Comparison of ENCODE assay signal across 15 mouse cellular contexts in the genomic region with DNA sequence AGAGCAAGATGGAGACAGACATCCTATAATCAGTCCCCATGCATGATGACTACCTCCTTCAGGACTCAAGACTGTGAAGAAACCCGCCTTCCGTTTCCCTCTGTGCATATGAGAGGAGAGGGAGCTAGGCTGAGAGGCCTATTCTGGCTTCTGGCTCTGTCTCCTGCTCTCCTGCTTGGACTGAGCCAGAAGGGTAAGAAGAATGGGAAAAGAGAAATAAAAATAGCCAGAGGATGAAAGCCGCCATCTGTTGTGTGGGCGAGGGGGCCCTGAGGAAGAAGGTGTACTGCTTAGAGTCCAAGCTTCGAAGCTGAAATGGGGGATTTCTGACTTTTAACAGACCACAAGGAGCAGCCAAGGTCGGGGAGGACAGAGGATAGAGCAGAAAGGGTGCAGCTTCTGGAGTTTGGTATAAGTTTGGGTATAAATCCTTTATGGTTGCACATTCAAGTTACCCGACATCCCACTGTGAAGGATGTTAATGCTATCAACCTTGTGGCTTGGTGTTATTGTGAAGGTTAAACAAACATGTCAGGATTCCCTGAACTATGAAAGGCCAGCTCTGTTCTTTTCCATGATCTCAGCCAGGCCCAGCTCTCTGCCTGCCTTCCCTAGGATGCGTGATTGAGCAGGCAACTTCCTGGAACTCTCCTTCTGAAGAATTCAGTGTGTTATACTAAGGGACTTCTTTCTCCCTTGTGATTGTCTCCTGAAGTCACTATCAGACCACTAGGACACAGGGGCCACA. TPM values are rescaled to one million over a fixed set of nuclear protein-coding genes. Genes with fewer than 3 reads are reported as not detected.
DNase-seq lines count a peak whose midpoint lies in the region; ATAC-seq and TF ChIP-seq lines count a peak whose summit lies in the region.
"Had no signal": no experiment of that assay in that cellular context is flagged by ENCODE, and none has a peak within 500 bp of the region (broad histone marks: within the 10 kb centered on the region; RNA-seq: fewer than 3 reads in every experiment).

No protein-coding gene starts in this region.

- in situ Hi-C loops in Patski (cut with MboI; ENCODE audit: low pct_unique_long_range_greater_than_20kb), result no loop called here

- CTCF ChIA-PET in Patski (lab: Charles Lee), result interaction anchor here (0.7 to 1.6 kb wide), 7 partner anchors 10 to 106 kb away, joined by 3 to 5 read pairs (median 3); no protein-coding TSS in a partner anchor

- peak in 1 of 2 experiments; percentile 43 for DNase-seq in cerebellum, adult 2 months
- no peak for DNase-seq in cerebellum, adult 11-12 months
- no peak for DNase-seq in hindbrain, embryonic 14.5 days (ENCODE audit: low spot score)
- DNase-seq in Patski (ENCODE audit: low read depth, low spot score), result no peak
- DNase-seq in midbrain, embryonic 10.5 days (ENCODE audit: low spot score), result no peak
- no peak for DNase-seq in ovary, postnatal 10 days (ENCODE audit: low spot score)
- no peak for DNase-seq in heart, embryonic 10.5 days (ENCODE audit: low spot score)
- DNase-seq: lung, postnatal 4 days; right cerebral cortex, postnatal 4 days; thymus, postnatal 4 days had no signal

- peaks cover 18% of the 10 kb centered on the region for H3K4me1 ChIP-seq in cerebellum, adult 2 months (ENCODE audit: control insufficient read depth, insufficient read depth, low read length)
- peaks cover 30% of the 10 kb centered on the region for H3K4me1 ChIP-seq in hindbrain, embryonic 14.5 days (replicated peaks; ENCODE audit: control insufficient read depth, insufficient read depth, low read length)
- peaks cover 25% of the 10 kb centered on the region for H3K4me1 ChIP-seq in hindbrain, embryonic 16.5 days (ENCODE audit: control insufficient read depth, insufficient read depth, low read depth, low read length)
- H3K4me1 ChIP-seq in midbrain, embryonic 10.5 days, result peaks cover 33% of the 10 kb centered on the region
- H3K4me1 ChIP-seq in heart, embryonic 10.5 days, result peaks cover 5% of the 10 kb centered on the region
- H3K4me1 ChIP-seq: heart, embryonic 15.5 days had no signal

- H3K27me3 ChIP-seq in cerebellum, adult 2 months (ENCODE audit: control insufficient read depth, insufficient read depth, low read length), result no peaks in the 10 kb centered on the region
- H3K27me3 ChIP-seq in hindbrain, embryonic 14.5 days (ENCODE audit: control insufficient read depth, insufficient read depth, low read length), result no peaks in the 10 kb centered on the region; the same call in 1 of the 2 replicates
- H3K27me3 ChIP-seq in hindbrain, embryonic 16.5 days (replicated peaks; ENCODE audit: control insufficient read depth, insufficient read depth, low read length), result no peaks in the 10 kb centered on the region
- no peaks in the 10 kb centered on the region for H3K27me3 ChIP-seq in Patski
- H3K27me3 ChIP-seq in midbrain, embryonic 10.5 days (ENCODE audit: low read depth, poor library complexity, severe bottlenecking), result 0 out of 2 replicates have a peak, but pooled peaks cover 20% of the 10 kb centered on the region
- H3K27me3 ChIP-seq in heart, embryonic 10.5 days (ENCODE audit: insufficient read depth, poor library complexity, severe bottlenecking), result peaks cover 3% of the 10 kb centered on the region; the same call in 1 of the 2 replicates
- H3K27me3 ChIP-seq: heart, embryonic 15.5 days had no signal

- H3K4me3 ChIP-seq in cerebellum, adult 2 months (replicated peaks; ENCODE audit: insufficient read depth, low read depth, low read length), result no peak overlapping the region
- no peak overlapping the region for H3K4me3 ChIP-seq in hindbrain, embryonic 14.5 days (replicated peaks; ENCODE audit: low read length)
- no peak overlapping the region for H3K4me3 ChIP-seq in hindbrain, embryonic 16.5 days (ENCODE audit: low read length)
- H3K4me3 ChIP-seq in midbrain, embryonic 10.5 days, result no peak overlapping the region
- H3K4me3 ChIP-seq in heart, embryonic 10.5 days, result no peak overlapping the region
- H3K4me3 ChIP-seq: forebrain, embryonic 10.5 days; heart, embryonic 15.5 days had no signal

- H3K36me3 ChIP-seq in hindbrain, embryonic 14.5 days (replicated peaks; ENCODE audit: control insufficient read depth, insufficient read depth), result no peaks in the 10 kb centered on the region
- no peaks in the 10 kb centered on the region for H3K36me3 ChIP-seq in hindbrain, embryonic 16.5 days (ENCODE audit: control insufficient read depth, insufficient read depth, low read length)
- H3K36me3 ChIP-seq in midbrain, embryonic 10.5 days, result no peaks in the 10 kb centered on the region
- no peaks in the 10 kb centered on the region for H3K36me3 ChIP-seq in heart, embryonic 10.5 days
- H3K36me3 ChIP-seq: forebrain, embryonic 10.5 days; G1E; heart, embryonic 15.5 days had no signal

- H3K4me2 ChIP-seq in hindbrain, embryonic 14.5 days (replicated peaks), result no peak overlapping the region
- no peak overlapping the region for H3K4me2 ChIP-seq in hindbrain, embryonic 16.5 days (ENCODE audit: low read length)
- H3K4me2 ChIP-seq: heart, embryonic 15.5 days had no signal

- no peaks in the 10 kb centered on the region for H3K9me3 ChIP-seq in hindbrain, embryonic 14.5 days (ENCODE audit: control insufficient read depth, low read length)
- H3K9me3 ChIP-seq in hindbrain, embryonic 16.5 days (ENCODE audit: control insufficient read depth, low read length), result no peaks in the 10 kb centered on the region
- 0 out of 2 replicates have a peak, but pooled peaks cover 5% of the 10 kb centered on the region for H3K9me3 ChIP-seq in midbrain, embryonic 10.5 days (replicated peaks)
- no peaks in the 10 kb centered on the region for H3K9me3 ChIP-seq in heart, embryonic 10.5 days
- H3K9me3 ChIP-seq: G1E; heart, embryonic 15.5 days had no signal

- ATAC-seq in hindbrain, embryonic 14.5 days (ENCODE audit: low FRiP score), result no peak
- ATAC-seq in hindbrain, embryonic 16.5 days, result no peak
- peak; percentile 13 for ATAC-seq in Patski
- ATAC-seq: intestine, embryonic 16.5 days had no signal

- no peak overlapping the region for H3K9ac ChIP-seq in hindbrain, embryonic 14.5 days
- H3K9ac ChIP-seq in hindbrain, embryonic 16.5 days (ENCODE audit: low read depth, low read length), result no peak overlapping the region
- H3K9ac ChIP-seq: heart, embryonic 15.5 days had no signal

- no peak for TF ChIP-seq CTCF in cerebellum, adult 2 months (IDR thresholded peaks at IDR 0.05; ENCODE audit: borderline replicate concordance, insufficient read depth, low read depth, low read length)
- TF ChIP-seq CTCF in Patski (IDR thresholded peaks at IDR 0.05), result no peak

- H3K27ac ChIP-seq in cerebellum, adult 2 months (ENCODE audit: insufficient read depth, low read length), result peak overlapping the region; percentile 8; the same call in 1 of the 2 replicates
- H3K27ac ChIP-seq in hindbrain, embryonic 14.5 days, result peak overlapping the region; percentile 44; the same call in 1 of the 2 replicates
- no peak overlapping the region for H3K27ac ChIP-seq in hindbrain, embryonic 16.5 days (ENCODE audit: low read depth, low read length)
- peak overlapping the region; percentile 71; the same call in 1 of the 2 replicates for H3K27ac ChIP-seq in midbrain, embryonic 10.5 days (replicated peaks)
- no peak overlapping the region for H3K27ac ChIP-seq in heart, embryonic 10.5 days
- H3K27ac ChIP-seq: heart, embryonic 15.5 days had no signal

- 32% methylated on average over 8 of the region's 8 CpGs for WGBS in cerebellum, adult 2 months
- 82% methylated on average over 8 of the region's 8 CpGs for WGBS in hindbrain, embryonic 14.5 days
- WGBS in hindbrain, embryonic 16.5 days, result 82% methylated on average over 8 of the region's 8 CpGs
- 78% methylated on average over 8 of the region's 8 CpGs for WGBS in midbrain, embryonic 10.5 days
- 71% methylated on average over 8 of the region's 8 CpGs for WGBS in heart, embryonic 10.5 days

- POLR2A ChIA-PET in Patski (lab: Charles Lee), result interaction anchor here (1.6 kb wide), 1 partner anchor 9 kb away, joined by 4 read pairs; no protein-coding TSS in a partner anchor

- no peak for TF ChIP-seq POLR2A in cerebellum, adult 2 months (IDR thresholded peaks at IDR 0.05; ENCODE audit: borderline replicate concordance, insufficient read depth, low read length)

RNA-seq across cellular contexts. Expression of gene Jam3, which starts 46.4 kb away (rescaled TPM):
- polyA plus RNA-seq in cerebellum, adult 2 months (2012; rRNA removed), result 44.3 and 50.8 TPM in 2 replicates
- 44.5 and 46.1 TPM in 2 replicates for polyA plus RNA-seq in hindbrain, embryonic 14.5 days (2014; fragmentation: Nextera tagmentation; extraction: Ambion mirVana)
- polyA plus RNA-seq in hindbrain, embryonic 16.5 days (2015; fragmentation: Nextera tagmentation; extraction: Ambion mirVana), result 43.0 and 49.9 TPM in 2 replicates
- 40.0 TPM for polyA plus RNA-seq in Patski (2021)
- polyA plus RNA-seq in midbrain, embryonic 10.5 days (2016; fragmentation: Nextera tagmentation; extraction: Ambion mirVana), result 146 and 147 TPM in 2 replicates
- 51.2 and 66.7 TPM in 2 replicates for polyA plus RNA-seq in heart, embryonic 10.5 days (2016; fragmentation: Nextera tagmentation; extraction: Ambion mirVana)
- polyA plus RNA-seq: G1E had no signal

Comparison
In these comparisons a context has a peak if more than half of its experiments do, and no peak if none do; other contexts are left out.
1. H3K27ac ChIP-seq: peak in cerebellum, adult 2 months (single experiment), hindbrain, embryonic 14.5 days (single experiment) and midbrain, embryonic 10.5 days (single experiment); none in hindbrain, embryonic 16.5 days (single experiment) and heart, embryonic 10.5 days (single experiment).